Mouse (Mus musculus): ENCODE results near the gene Atg14.

DNA sequence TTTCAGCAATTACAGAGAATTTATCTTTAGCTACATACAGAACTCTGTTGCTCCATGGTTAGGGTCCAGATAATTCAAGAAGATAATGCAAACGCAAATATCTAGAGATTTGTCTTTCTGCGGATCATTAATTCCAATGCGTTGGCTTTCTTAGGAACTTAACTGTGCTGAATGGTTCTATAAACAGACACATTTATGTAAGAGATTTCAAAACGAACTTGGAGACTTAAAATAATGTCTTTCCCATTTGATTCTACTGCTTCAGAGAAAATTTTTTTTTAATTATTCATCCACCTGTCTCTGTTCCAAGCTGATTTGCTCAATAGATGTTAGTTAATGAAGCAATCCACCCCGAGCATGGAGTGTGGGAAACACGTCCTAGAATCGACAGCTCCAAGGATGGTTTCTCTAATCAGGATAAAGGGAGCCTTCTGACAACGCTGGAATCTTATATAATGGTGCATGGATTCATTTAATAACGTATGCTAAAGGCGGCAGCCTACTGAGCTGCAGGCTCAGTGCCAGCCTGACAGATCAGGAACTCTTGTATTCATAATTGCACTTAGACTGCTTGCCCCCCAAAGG lies 20.0 kb upstream of the Atg14 start:
- TF ChIP-seq CTCF (IDR thresholded peaks at IDR 0.05; ENCODE audit: borderline replicate concordance, insufficient read depth, low read length) (no peak), POLR2A (IDR thresholded peaks at IDR 0.05; ENCODE audit: low read depth, low read length) (no peak)
